Mouse (Mus musculus) liver, postnatal 0 days (tissue): ENCODE measurements around the gene Afdn.

Experiments
- CTCF ChIP-seq: sonication (generic); IDR thresholded peaks from 2 replicates; pipeline ENCODE4 v1.5.1; 2016; ENCODE audit warnings: antibody characterized with exemption, low read depth
- EP300 ChIP-seq: IDR thresholded peaks from 2 replicates; pipeline ENCODE4 v1.6.1; 2016; ENCODE audit warnings: antibody characterized with exemption, low read depth, mild to moderate bottlenecking

- TF ChIP-seq EP300: no peak
- no peak for TF ChIP-seq CTCF
These were observed 105.0 kb downstream of the Afdn start for GRCm38 (mm10) chr17:13865340-13865739.
